Mouse (Mus musculus): Measurements from ENCODE around the gene Acadm. TPM values are rescaled to one million over a fixed set of nuclear protein-coding genes. Genes with fewer than 3 reads are reported as not detected.

Acadm gene
- polyA plus RNA-seq, 1 experiment from 2014 or later = 112 TPM

Other genes starting within 250 kb of the Acadm start
- gene St6galnac3, start 219.5 kb downstream of the Acadm start, polyA plus RNA-seq (2015; fragmentation: Nextera tagmentation; extraction: Ambion mirVana) = 34.5 and 35.1 TPM in 2 replicates
- 0.09 TPM in 1 of 2 replicates, not detected in the other for gene Asb17, start 100.4 kb downstream of the Acadm start, polyA plus RNA-seq (2015; fragmentation: Nextera tagmentation; extraction: Ambion mirVana)
- gene Msh4, start 38.5 kb downstream of the Acadm start, polyA plus RNA-seq (2015; fragmentation: Nextera tagmentation; extraction: Ambion mirVana) = 0.04 and 0.08 TPM in 2 replicates
- gene Rabggtb, start 31.6 kb downstream of the Acadm start, polyA plus RNA-seq (2015; fragmentation: Nextera tagmentation; extraction: Ambion mirVana) = 55.8 and 58.0 TPM in 2 replicates
- 0.68 and 0.97 TPM in 2 replicates for gene Slc44a5, start 28.8 kb upstream of the Acadm start, polyA plus RNA-seq (2015; fragmentation: Nextera tagmentation; extraction: Ambion mirVana)

Data from intestine, embryonic 15.5 days (tissue).